Mouse (Mus musculus) spleen, adult 18-20 months (tissue): ENCODE measurements around the gene Gm47791.

Source experiments
- DNase-seq, 2 experiments: peaks; one replicate each; pipeline ENCODE4 v3.0.0; 2022; ENCODE audit warnings: mixed read lengths in 2 of 2

The Gm47791 gene

DNA sequence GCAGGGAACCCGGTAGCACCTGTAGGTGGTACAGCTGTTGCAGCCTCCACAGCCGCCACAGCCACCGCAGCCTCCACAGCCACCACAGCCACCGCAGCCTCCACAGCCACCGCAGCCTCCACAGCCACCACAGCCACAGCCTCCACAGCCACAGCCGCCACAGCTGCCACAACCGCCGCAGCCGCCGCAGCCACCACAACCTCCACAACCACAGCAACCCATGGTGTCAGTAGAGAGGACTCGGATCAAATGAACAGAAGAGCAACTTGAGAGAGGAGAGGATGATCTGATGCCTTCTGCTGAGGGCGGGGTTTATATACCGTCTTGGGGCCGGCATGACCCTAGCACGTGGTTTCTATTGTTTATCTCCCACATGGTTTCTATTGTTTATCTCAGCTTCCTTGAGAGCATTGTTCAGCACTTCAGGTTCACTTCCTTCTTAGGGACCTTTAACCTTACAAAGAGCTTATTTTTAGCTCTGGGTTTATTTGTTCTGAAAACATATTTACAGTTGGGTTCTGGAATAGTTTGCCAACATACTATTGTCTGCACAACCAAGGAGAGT, at the start of gene Gm47791:
TSS of gene Gm47791 (minus strand) at position 222 of the 565 bp plus-strand sequence.
- no peak for DNase-seq

DNA sequence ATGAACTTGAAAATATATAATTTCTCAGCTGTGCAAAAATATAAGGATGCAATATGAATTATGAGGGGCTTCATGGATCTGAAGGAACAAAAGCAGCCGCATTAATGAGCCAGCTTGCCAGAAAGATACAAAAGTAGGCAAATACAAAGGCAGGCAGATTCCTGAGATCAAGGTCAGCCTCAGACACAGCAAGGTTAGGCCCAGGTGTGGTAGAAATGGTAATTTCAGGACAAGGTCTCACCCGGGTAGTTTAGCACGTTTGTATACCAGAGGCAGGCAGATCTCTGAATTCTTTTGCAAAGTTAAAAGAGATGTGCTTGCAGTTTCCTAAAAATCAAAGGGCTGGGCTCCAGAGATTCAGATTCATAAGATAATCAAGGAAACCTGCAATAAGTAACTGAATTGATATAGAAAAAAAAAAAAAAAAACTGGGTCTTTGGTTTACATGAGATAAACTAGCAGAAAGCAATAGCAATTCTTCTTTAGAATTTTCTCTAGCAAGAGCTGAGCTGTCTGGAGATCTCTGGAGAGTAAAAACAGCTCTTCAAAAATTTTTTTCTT, 49.7 kb upstream of the Gm47791 start:
- no peak for DNase-seq

DNA sequence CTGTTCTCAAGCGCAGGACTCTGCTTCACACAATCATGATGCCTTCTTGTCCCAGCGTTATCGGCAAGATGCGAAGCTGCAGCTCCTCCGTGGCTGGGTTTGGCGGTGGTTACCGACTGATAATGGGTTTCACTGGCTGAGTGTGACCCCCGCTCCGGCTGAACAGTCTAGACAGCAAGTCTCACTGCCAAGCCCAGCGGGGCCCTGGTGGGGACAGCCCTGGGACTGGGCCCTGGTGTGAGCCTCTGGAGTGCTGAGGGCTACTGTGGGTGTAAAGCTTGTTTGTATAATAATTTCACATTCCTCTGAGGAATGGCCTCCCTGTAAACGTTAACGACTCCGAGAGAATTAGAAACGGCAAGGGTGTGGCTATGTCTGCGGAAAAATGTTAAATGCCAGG, 49.1 kb upstream of the Gm47791 start:
- no peak for DNase-seq

DNA sequence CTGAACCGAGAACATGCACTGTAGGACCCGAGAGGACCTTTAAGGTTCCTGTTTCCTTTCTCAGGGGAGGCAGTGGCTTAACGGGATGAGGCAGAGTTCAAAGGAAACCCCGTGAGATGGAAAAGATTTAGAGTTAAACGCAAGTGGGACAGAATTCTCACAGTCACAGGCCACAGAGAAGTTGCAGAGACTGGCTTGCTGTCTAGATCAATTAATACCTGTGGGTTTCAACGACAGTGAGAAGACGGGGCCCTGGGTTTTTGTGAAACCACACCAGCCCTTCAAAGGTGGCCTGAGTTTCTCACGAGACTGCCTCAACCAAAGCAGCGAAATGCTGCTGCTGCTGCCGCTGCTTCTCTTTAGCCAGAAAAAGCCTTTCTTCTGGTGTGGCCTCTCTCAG, 48.3 kb upstream of the Gm47791 start:
- DNase-seq = no peak

GRCm38 (mm10) chr1:82815941-82816716, 45.1 kb upstream of the Gm47791 start:
- DNase-seq = no peak

- no peak for DNase-seq
Measured at GRCm38 (mm10) chr1:82811766-82812165, 40.7 kb upstream of the Gm47791 start.

GRCm38 (mm10) chr1:82808564-82808963, 37.5 kb upstream of the Gm47791 start:
- no peak for DNase-seq

DNA sequence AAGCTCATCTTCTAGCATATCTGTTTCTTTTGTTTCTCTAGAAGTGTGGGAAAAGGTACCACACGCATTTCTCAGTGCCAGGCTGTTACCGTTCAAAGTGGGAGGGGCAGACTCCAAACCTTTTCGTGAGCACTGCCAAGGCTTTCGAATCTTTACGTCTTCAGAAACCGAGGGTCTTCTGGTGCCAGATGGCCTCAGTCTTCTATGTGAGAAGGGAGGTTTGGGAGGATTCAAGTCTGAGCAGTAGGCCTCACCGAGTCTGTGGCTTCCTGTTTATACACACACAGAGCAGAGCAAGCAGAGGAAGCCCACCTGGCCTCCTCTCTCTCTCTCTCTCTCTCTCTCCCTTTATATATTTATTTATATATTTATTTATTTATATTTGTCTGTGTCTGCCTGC, 36.2 kb upstream of the Gm47791 start:
- no peak for DNase-seq

- no peak for DNase-seq
Measured at GRCm38 (mm10) chr1:82806391-82806790, 35.3 kb upstream of the Gm47791 start.

DNA sequence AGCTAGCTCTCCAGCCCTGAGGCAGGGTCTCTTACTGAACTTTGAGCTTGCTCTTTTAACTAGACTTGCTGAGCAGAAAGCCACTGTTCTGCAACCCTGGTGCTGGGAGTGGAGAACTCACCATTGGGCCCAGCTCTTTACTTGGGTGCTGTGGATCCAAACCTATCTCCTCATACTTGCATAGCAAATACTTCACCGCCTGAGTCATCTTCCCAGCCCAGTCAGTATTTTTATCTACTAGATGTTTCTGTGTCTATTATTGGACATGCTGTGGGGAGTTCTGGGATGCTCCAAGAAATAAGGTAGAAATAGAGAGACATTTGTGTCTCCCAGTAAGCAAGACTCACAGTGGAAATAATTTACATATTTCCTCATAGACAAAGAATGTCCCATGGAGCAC, 33.0 kb upstream of the Gm47791 start:
- no peak for DNase-seq

- no peak for DNase-seq
Measured at GRCm38 (mm10) chr1:82803608-82804007, 32.6 kb upstream of the Gm47791 start.

- no peak for DNase-seq
Measured at GRCm38 (mm10) chr1:82801105-82801783, 30.2 kb upstream of the Gm47791 start.

GRCm38 (mm10) chr1:82798922-82799321, 27.9 kb upstream of the Gm47791 start:
- DNase-seq = no peak

DNA sequence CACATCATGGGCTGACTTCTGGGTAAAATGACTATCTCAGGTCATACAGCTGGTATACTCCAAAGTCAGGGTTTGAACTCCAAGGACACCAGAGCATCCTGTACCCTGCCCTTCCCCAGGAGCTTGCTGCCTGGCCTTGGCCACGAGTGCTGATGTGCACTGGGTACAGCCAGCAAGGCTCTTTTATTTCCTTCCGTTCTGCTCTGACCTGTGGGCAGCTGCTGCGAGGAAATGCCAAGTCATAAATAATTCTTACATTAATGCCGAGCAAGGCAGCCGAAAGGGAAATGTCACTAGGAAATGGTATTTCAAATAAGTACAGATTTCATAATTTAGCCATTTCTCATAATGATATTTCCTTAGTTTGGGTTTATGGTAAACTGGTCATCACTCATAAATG, 27.3 kb upstream of the Gm47791 start:
- DNase-seq = no peak

DNA sequence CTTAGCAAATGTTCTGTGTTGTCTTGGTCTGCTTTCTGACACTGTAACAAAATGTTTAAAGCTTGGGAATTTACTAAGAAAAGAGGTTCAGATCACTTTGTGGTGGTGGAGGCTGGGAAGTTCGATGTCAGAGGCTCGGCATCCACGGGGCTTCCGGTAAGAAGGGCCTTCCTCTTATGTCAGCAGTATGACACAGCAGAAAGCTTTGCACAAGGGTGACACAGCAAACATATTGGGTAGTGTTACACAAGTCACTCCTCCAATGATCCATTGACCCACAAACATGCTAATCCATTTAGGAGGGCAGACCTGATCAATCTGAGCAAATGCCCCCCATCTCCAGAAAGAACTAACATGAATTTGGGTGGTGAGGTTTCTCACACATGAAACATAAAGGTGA, 26.0 kb upstream of the Gm47791 start:
- DNase-seq = no peak

DNA sequence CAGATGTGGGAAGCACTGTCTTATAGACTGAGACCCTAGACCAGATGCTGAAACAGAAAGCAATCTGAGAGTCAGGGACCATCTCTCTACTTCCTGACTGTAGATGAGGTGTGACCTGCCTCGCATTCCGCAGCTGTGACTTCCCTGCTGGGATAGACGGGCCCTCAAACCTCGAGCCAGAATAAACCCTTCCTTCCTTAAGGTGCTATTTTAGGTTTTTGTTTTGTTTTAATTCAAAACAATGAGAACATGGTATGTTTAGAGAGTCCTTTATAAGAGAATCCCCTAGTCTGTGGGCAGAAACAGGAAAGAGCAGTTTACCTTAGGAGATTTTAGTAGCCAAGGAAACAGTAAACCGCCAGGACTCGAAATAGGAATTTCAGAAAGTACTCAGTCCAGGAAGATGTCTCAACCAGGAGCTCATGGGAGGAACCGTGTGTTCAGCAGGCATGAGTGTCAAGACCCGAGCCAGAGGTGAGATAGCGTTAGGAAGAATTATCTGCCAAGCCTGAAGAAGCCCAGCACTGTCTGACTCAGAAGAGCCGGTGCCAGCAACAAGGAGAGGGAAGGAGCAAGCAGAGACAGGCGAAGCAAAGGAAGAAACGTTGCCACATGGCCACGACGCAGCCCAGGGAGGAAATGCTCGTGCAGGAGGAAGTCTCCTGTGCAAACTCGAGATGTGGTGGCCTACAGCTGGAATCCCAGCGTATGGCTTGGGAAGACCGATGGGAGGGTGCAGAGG, 24.8 kb upstream of the Gm47791 start:
- no peak for DNase-seq

GRCm38 (mm10) chr1:82795211-82795610, 24.2 kb upstream of the Gm47791 start:
- DNase-seq = no peak

- DNase-seq = no peak
Measured at GRCm38 (mm10) chr1:82793986-82794385, 22.9 kb upstream of the Gm47791 start.

DNA sequence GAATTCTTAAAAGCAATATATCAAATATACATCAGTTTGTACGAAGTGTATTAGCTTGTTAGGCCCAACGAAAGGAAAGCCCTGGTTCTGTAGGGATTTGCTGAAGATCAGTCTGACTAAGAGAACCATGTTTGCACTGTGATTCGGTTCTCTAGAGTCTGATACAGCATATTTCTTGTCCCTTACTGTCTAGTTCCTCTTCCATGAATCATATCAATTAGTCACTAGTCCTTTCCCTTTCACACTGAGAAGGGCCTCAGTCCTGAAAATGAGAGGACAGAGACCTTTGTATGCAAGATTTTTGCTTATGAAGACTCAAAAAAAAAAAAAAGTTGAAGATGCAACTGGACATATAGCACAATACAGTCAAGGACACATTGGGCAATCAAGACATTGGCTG, 22.1 kb upstream of the Gm47791 start:
- DNase-seq = no peak

GRCm38 (mm10) chr1:82792238-82792637, 21.2 kb upstream of the Gm47791 start:
- DNase-seq = no peak

DNA sequence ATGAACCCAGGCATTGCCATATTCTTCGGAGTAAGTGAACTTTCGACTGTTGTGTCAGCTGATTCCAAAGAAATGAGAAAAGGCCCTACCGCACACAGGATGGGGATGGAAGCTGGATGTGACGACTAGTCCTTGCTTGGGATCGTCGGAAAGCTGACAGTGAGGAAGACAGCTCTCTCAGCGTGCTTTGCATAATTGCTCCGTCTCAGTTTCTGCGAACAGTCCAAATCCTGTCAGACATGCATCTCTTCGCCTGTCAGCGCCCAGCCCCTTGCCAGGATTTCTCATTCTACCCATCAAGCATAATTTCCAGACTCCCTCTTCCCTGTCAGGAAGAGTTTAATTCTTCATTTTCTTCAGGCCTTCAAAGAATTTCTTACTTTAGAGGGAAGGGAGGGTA, 20.1 kb upstream of the Gm47791 start:
- no peak for DNase-seq

DNA sequence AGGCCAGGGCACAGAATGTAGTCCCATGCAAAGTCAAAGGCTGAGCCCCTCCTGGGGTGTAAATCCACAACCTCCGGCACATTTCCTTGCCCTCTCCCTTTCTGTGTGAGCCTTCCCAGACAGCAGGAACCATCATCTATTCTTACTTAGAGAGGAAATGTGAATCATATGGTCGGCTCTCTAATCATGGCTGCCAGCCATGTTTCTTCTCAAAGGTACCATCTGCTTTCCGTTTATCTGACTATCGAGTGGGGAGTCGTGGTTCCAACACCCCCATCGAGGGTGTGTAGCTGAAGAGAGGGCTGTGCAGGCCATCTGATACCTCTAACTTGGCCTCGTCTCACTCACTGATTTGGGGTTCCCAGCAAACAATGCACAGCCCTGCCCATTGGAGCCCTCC, 17.0 kb upstream of the Gm47791 start:
- DNase-seq = no peak

GRCm38 (mm10) chr1:82787414-82787813, 16.4 kb upstream of the Gm47791 start:
- DNase-seq = peak in 1 of 2 experiments; percentile 19
